Mouse (Mus musculus) forebrain, embryonic 14.5 days (tissue): ENCODE measurements around the gene Gm11273. TPM values are rescaled to one million over a fixed set of nuclear protein-coding genes. Genes with fewer than 3 reads are reported as not detected.
"Not testable (repeated sequence)": the region's sequence is repeated elsewhere in the genome, so short reads cannot be mapped to it uniquely, and the experiment has no call there.

Experiments used
- ATAC-seq: fragments of 200-750 bp; cut with Nextera tagmentation; 2 replicates; pipeline ENCODE4 v1.8.0; 2017; ENCODE audit warnings: mild to moderate bottlenecking, moderate library complexity
- DNase-seq: peaks from one replicate; pipeline ENCODE4 v3.0.0-alpha.2; 2015; ENCODE audit warnings: low spot score
- H3K27ac ChIP-seq: fragments of 300-500 bp; sonication (generic); 2 replicates; pipeline ENCODE4 v1.5.1; 2014; ENCODE audit warnings: low read depth, mild to moderate bottlenecking, control low read depth, low read length, moderate library complexity
- H3K27me3 ChIP-seq: fragments of 300-500 bp; sonication (generic); replicated peaks from 2 replicates; pipeline ENCODE4 v1.6.1; 2014; ENCODE audit warnings: low read length, control low read depth, mixed read lengths; ENCODE audit not compliant: control insufficient read depth, insufficient read depth
- H3K36me3 ChIP-seq: fragments of 300-500 bp; sonication (generic); 2 replicates; pipeline ENCODE4 v1.6.1; 2014; ENCODE audit warnings: low read length, control low read depth; ENCODE audit not compliant: control insufficient read depth, insufficient read depth
- H3K4me1 ChIP-seq: fragments of 300-500 bp; sonication (generic); 2 replicates; pipeline ENCODE4 v1.6.1; 2014; ENCODE audit warnings: antibody characterized with exemption, low read length, control low read depth; ENCODE audit not compliant: control insufficient read depth, insufficient read depth
- H3K4me2 ChIP-seq: fragments of 300-500 bp; sonication (generic); 2 replicates; pipeline ENCODE4 v1.6.1; 2014; ENCODE audit warnings: mild to moderate bottlenecking, control low read depth, low read length
- H3K4me3 ChIP-seq: fragments of 300-500 bp; sonication (generic); 2 replicates; pipeline ENCODE4 v1.5.1; 2014; ENCODE audit warnings: low read depth, low read length, control low read depth
- H3K9ac ChIP-seq: fragments of 300-500 bp; sonication (generic); 2 replicates; pipeline ENCODE4 v1.6.1; 2014; ENCODE audit warnings: mild to moderate bottlenecking, low read length, control low read depth, moderate library complexity
- H3K9me3 ChIP-seq: fragments of 300-500 bp; sonication (generic); replicated peaks from 2 replicates; pipeline ENCODE4 v1.6.1; 2016; ENCODE audit warnings: low read length, control low read depth, mixed read lengths; ENCODE audit not compliant: control insufficient read depth
- WGBS: fragments of 180-500 bp; shearing (Covaris S2); extraction: QIAGEN DNeasy Blood & Tissue Kit; methylation state at CpG from one replicate; pipeline ENCODE4 v1.1.7; 2014; 5-methylcytosine and 5-hydroxymethylcytosine counted together
- polyA plus RNA-seq: library from polyadenylated mRNA; unstranded; fragments of >200 nt; fragmentation: Nextera tagmentation; extraction: Ambion mirVana; gene quantifications from 2 replicates; pipeline ENCODE4 v1.2.1, GENCODE M21; 2014

Gene Gm11273
- polyA plus RNA-seq, 1 experiment from 2014 or later = 6.2 TPM

DNA sequence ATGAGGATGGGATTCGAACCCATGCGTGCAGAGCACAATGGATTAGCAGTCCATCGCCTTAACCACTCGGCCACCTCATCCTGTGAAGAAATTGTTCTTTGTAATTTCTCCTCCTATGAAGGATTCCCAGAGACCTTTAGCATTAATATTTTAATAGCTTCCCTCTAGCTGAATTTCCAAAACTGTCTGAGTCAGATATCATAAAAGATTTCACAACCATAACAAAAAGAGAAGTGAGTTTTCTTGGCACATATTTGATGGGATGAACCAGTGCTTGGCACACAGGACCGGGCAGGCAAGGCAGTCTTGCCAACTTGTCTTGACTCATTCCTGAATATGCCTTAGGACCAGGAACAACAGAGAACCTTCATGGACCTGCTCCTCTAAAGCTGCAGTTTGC is 8.4 kb downstream of the Gm11273 start:
- H3K4me3 ChIP-seq = no peak overlapping the region
- WGBS = 93% methylated on average over 5 of the region's 5 CpGs
- ATAC-seq = no peak
- H3K4me2 ChIP-seq = no peak overlapping the region
- H3K9me3 ChIP-seq = no peaks in the 10 kb centered on the region
- no peak overlapping the region for H3K9ac ChIP-seq
- no peak overlapping the region for H3K27ac ChIP-seq
- no peaks in the 10 kb centered on the region for H3K36me3 ChIP-seq
- H3K27me3 ChIP-seq = no peaks in the 10 kb centered on the region
- no peak for DNase-seq
- H3K4me1 ChIP-seq = no peaks in the 10 kb centered on the region

DNA sequence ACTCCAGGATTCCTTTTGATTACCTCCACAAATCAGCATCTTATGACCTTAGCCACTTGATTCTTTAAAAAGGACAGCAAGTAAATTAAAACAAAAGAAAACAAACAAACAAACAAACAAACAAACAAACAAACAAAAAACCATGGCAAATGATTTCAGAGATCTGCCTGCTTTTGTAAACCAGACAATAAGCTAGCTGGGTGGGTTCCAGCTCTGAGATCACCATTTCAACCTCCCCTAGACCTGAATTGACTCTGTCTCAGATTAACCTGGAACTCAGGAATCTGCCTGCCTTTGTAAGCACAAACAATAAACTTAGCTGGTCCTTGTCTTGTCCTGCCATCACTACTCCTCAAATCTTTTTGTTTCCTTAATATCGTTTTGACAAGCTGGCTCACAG is 14.3 kb downstream of the Gm11273 start:
- Histone ChIP-seq H3K36me3 (peaks cover 17% of the 10 kb centered on the region), H3K4me3 (no peak overlapping the region), H3K9ac (no peak overlapping the region), H3K27me3 (no peaks in the 10 kb centered on the region), H3K4me1 (no peaks in the 10 kb centered on the region), H3K27ac (no peak overlapping the region), H3K4me2 (no peak overlapping the region), H3K9me3 (no peaks in the 10 kb centered on the region)
- DNase-seq = no peak
- no peak for ATAC-seq
- 91% methylated on average over 1 of the region's 1 CpGs for WGBS

DNA sequence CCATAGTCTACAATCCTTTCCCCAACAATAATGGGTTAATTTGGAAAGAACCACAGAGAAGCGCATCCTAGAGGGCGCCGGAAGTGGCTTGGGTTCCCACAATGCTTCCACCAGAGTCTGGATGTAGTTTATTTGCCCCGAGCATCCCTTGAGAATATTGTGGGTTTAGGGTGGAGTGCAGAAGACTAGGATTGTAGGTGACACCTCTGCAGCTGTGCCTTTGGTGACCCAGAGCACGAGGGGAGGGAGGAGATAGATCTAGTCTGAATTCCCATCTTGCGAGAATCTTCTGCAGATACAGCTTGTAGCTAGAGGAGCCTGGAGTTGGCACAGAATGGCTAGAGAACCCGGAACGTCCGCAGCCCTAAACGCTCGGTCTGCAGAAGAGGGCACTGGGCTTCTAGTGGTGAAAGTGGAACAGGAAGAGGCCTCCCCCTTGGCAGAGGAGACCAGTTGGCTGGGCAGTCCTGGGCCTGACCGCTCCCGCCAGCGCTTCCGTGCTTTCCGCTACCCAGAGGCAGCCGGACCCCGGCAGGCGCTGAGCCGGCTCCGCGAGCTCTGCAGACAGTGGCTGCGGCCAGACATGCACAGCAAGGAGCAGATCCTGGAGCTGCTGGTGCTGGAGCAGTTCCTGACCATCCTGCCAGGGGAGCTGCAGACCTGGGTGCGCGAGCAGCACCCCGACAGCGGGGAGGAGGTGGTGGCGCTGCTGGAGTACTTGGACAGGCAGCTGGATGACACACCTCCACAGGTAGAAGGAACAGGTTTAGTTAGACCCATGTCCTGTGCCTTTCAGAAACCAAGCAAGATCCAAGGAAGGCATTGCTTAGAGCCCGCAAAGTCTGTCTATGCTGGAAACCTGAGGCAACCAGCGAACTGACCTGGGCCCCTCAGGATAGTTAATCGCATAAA is 22.2 kb downstream of the Gm11273 start, which contains the start of the genes Zkscan4 and Gm10065:
Gene Zkscan4 (plus strand): TSS at position 149 of the 912 bp plus-strand sequence.
Gene Gm10065 (minus strand): TSS at position 683 of the 912 bp plus-strand sequence.
- Histone ChIP-seq H3K4me2 (peak within 1 kb of the TSS; percentile 56), H3K4me3 (peak within 1 kb of the TSS; percentile 62), H3K27ac (peak within 1 kb of the TSS; percentile 72), H3K9ac (peak within 1 kb of the TSS; percentile 75)
- not testable (repeated sequence) for H3K36me3 ChIP-seq, H3K4me1 ChIP-seq, H3K27me3 ChIP-seq, H3K9me3 ChIP-seq
- ATAC-seq = peak; percentile 90
- peak; percentile 89 for DNase-seq
- 2% methylated on average over 31 of the region's 31 CpGs for WGBS

DNA sequence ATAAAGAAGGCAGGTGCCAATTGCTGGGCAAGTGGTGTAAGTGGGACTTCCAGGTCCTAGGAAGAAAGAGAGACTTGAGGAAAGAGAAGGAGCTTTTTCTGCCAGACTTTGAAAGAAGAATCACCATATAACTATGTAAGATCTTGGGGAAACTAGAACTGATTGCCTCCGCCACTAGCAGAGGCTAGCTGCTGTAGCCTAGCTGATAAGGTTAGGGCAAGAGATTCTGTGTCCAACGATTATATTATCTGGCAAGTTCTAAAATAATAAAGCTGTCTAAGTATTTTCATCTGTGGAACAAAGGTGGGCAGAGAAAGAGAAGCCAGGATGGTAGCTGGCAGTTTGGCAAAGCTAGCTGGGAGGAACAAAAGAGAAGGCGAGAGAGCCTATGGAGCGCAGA is 28.8 kb downstream of the Gm11273 start:
- H3K9ac ChIP-seq = no peak overlapping the region
- no peak for DNase-seq
- H3K27ac ChIP-seq = no peak overlapping the region
- ATAC-seq = no peak
- WGBS = 20% methylated on average over 4 of the region's 4 CpGs
- no peak overlapping the region for H3K4me3 ChIP-seq
- H3K27me3 ChIP-seq = no peaks in the 10 kb centered on the region
- H3K4me2 ChIP-seq = no peak overlapping the region
- no peaks in the 10 kb centered on the region for H3K36me3 ChIP-seq
- no peaks in the 10 kb centered on the region; the same call in 1 of the 2 replicates for H3K4me1 ChIP-seq
- no peaks in the 10 kb centered on the region for H3K9me3 ChIP-seq

DNA sequence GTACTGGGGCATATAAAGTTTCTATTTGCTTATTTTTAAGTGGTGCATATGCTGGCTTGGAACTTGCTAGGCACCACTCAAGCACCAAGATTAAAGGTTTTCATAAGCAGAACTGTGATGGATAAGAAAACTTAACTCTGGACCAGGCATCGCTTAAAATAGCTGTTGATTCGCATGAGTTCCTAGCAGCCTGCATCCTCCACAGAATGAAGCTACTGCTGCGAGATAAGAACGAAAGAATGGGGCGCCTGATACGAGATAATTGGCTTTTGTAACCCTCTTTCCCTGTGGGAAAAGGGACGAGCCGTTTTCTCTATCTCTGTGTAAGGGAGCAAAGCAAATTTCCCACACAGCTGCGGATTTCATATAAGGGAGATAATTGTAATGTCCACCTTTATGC is 32.1 kb downstream of the Gm11273 start:
- no peak for DNase-seq

DNA sequence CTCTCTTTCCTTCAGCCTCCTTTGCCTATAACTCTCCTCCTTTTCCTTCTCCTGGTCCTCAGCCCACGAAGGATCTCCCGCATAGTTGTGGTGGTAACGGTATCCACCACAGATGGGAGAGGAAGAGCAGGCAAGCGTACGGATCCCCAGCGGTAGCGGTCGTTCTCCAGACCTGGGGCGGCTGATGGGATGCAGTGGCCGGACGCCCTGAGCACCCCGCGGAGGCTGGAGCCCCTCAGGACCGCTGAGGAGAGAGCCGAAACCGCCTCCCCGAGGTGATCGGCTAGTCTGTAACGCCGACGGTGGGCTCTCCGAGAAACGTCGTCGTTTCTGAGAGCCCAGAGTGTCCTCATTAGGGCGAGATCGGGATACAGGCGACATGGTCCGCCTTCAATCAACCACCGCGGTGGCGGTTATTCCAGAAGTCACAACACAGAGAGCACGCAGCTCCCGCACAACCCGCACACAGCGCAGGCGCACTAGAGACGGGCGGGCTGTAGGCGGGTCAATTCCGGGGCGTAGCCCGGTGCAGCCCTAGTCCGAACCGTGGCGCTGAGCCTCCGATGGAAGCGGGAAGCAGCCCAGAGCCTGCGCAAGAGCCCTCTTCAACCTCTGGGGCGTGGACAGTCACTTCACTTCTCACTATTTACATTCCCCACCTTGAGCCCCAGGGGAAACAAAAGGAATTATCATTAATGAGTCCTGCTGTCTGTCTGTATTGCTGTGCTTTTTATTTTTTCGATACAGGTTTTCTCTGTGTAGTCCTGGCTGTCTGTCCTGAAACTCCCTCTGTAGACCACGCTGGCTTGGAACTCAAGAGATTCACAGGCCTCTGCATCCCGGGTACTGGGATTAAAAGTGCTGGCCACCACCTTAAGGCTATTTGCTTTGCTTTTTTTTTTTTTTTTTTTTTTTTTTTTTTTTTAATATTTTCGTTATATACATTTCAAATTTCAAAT is 32.9 kb downstream of the Gm11273 start, which contains the start of gene Nkapl:
Gene Nkapl (minus strand): TSS at position 449 of the 959 bp plus-strand sequence.
- peak within 1 kb of the TSS; percentile 66 for H3K4me2 ChIP-seq
- ATAC-seq = peak; percentile 99
- no peak within 1 kb of the TSS for H3K27ac ChIP-seq
- H3K9ac ChIP-seq = peak within 1 kb of the TSS; percentile 72
- H3K27me3 ChIP-seq = no peaks in the 10 kb centered on the region
- WGBS = 1% methylated on average over 54 of the region's 54 CpGs
- peak within 1 kb of the TSS; percentile 54 for H3K4me3 ChIP-seq
- DNase-seq = peak; percentile 90
- no peaks in the 10 kb centered on the region; the same call in 1 of the 2 replicates for H3K4me1 ChIP-seq
- no peaks in the 10 kb centered on the region for H3K9me3 ChIP-seq
- H3K36me3 ChIP-seq = no peaks in the 10 kb centered on the region

More for the DNA sequence above, 32.1 kb downstream of the Gm11273 start:
- ATAC-seq = no peak
- H3K4me1 ChIP-seq = no peaks in the 10 kb centered on the region; the same call in 1 of the 2 replicates
- no peaks in the 10 kb centered on the region for H3K9me3 ChIP-seq
- H3K4me3 ChIP-seq = no peak overlapping the region
- 14% methylated on average over 9 of the region's 9 CpGs for WGBS
- H3K9ac ChIP-seq = no peak overlapping the region; the same call in 1 of the 2 replicates
- H3K4me2 ChIP-seq = peak overlapping the region; percentile 66
- no peaks in the 10 kb centered on the region for H3K27me3 ChIP-seq
- H3K27ac ChIP-seq = no peak overlapping the region
- no peaks in the 10 kb centered on the region for H3K36me3 ChIP-seq

DNA sequence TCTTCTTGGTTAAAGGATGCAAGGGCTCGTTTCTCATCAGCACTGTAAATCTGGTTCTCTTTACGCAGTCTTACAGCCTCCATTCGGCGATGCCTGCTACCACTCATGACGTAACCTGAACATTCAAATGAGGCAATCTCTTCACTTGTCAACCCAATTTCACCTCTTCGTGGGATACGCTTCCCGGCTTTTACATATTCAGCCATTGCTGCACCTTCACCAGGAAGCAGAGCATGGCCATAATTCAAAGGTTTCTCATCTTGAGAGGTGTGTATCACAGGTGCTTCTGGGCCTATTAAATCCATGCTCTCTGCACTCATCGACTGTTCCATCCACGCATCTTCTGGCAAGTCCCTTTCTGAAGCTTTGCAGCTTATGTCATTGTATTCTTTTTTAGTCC is 33.9 kb downstream of the Gm11273 start:
- Histone ChIP-seq H3K36me3 (no peaks in the 10 kb centered on the region), H3K9me3 (no peaks in the 10 kb centered on the region), H3K4me3 (no peak overlapping the region), H3K9ac (no peak overlapping the region), H3K27me3 (no peaks in the 10 kb centered on the region), H3K4me1 (no peaks in the 10 kb centered on the region; the same call in 1 of the 2 replicates), H3K27ac (no peak overlapping the region), H3K4me2 (no peak overlapping the region; the same call in 1 of the 2 replicates)
- DNase-seq (no peak), ATAC-seq (no peak)
- WGBS = 87% methylated on average over 10 of the region's 10 CpGs

DNA sequence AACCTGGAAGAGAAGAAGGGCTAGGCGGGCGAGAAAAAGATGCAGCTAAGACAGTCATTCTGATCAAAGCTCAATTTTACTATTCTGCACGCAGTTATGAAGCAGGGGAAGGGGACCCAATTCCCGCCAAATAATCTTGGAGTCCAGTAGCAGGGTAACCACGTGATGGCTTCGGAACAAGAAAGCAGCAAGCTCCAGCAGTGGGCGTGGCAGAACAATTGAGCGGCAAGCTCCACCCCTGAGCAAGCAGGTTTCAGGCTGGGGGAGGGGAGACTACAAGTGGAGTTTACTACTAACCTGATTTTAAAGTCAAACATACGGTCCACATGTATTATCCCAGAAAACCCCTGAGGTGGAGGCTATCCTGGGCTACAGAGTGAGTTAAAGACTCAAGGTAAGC is 38.7 kb downstream of the Gm11273 start:
- ATAC-seq, H3K4me2 ChIP-seq, H3K27ac ChIP-seq, H3K27me3 ChIP-seq, H3K36me3 ChIP-seq, H3K4me3 ChIP-seq, DNase-seq, H3K9ac ChIP-seq, H3K9me3 ChIP-seq, H3K4me1 ChIP-seq: not testable (repeated sequence)
- 52% methylated on average over 9 of the region's 9 CpGs for WGBS
